Mouse (Mus musculus): ENCODE measurements around the gene Ptpro. TPM values are rescaled to one million over a fixed set of nuclear protein-coding genes. Genes with fewer than 3 reads are reported as not detected.

The Ptpro gene
- polyA plus RNA-seq, 1 experiment from 2014 or later: 10.4 TPM

GRCm38 (mm10) chr6:137410510-137410909 lies 158.4 kb downstream of the Ptpro start:
- H3K27ac ChIP-seq: no peak overlapping the region
- WGBS: 75% methylated on average over 3 of the region's 3 CpGs
- H3K27me3 ChIP-seq (ENCODE audit: insufficient read depth, poor library complexity, severe bottlenecking): no peaks in the 10 kb centered on the region
- H3K9me3 ChIP-seq: no peaks in the 10 kb centered on the region
- H3K4me3 ChIP-seq: no peak overlapping the region
- H3K4me1 ChIP-seq (replicated peaks): peaks cover 16% of the 10 kb centered on the region
- peaks cover 5% of the 10 kb centered on the region; the same call in 1 of the 2 replicates for H3K36me3 ChIP-seq
- DNase-seq (ENCODE audit: low spot score): no peak

GRCm38 (mm10) chr6:137411901-137412378 lies 159.8 kb downstream of the Ptpro start:
- Histone ChIP-seq H3K27me3 (ENCODE audit: insufficient read depth, poor library complexity, severe bottlenecking) (no peaks in the 10 kb centered on the region), H3K27ac (peak overlapping the region; percentile 40; the same call in 1 of the 2 replicates), H3K4me1 (replicated peaks) (peaks cover 16% of the 10 kb centered on the region), H3K36me3 (peaks cover 4% of the 10 kb centered on the region; the same call in 1 of the 2 replicates), H3K4me3 (no peak overlapping the region), H3K9me3 (no peaks in the 10 kb centered on the region)
- DNase-seq (ENCODE audit: low spot score): no peak
- 24% methylated on average over 2 of the region's 2 CpGs for WGBS

GRCm38 (mm10) chr6:137413045-137413444 lies 160.9 kb downstream of the Ptpro start:
- H3K36me3 ChIP-seq: no peaks in the 10 kb centered on the region
- H3K4me3 ChIP-seq: no peak overlapping the region
- no peaks in the 10 kb centered on the region for H3K9me3 ChIP-seq
- WGBS: 74% methylated on average over 2 of the region's 2 CpGs
- H3K27ac ChIP-seq: no peak overlapping the region
- no peak for DNase-seq (ENCODE audit: low spot score)
- H3K4me1 ChIP-seq (replicated peaks): peaks cover 16% of the 10 kb centered on the region
- no peaks in the 10 kb centered on the region for H3K27me3 ChIP-seq (ENCODE audit: insufficient read depth, poor library complexity, severe bottlenecking)

GRCm38 (mm10) chr6:137414531-137415405 lies 162.6 kb downstream of the Ptpro start:
- Histone ChIP-seq H3K27ac (no peak overlapping the region), H3K4me3 (no peak overlapping the region), H3K36me3 (no peaks in the 10 kb centered on the region), H3K9me3 (no peaks in the 10 kb centered on the region), H3K4me1 (replicated peaks) (peaks cover 16% of the 10 kb centered on the region), H3K27me3 (ENCODE audit: insufficient read depth, poor library complexity, severe bottlenecking) (no peaks in the 10 kb centered on the region)
- WGBS: 54% methylated on average over 13 of the region's 13 CpGs
- peak; percentile 48 for DNase-seq (ENCODE audit: low spot score)

GRCm38 (mm10) chr6:137422777-137423176 lies 170.7 kb downstream of the Ptpro start:
- no peaks in the 10 kb centered on the region for H3K27me3 ChIP-seq (ENCODE audit: insufficient read depth, poor library complexity, severe bottlenecking)
- H3K4me3 ChIP-seq: no peak overlapping the region
- H3K9me3 ChIP-seq: no peaks in the 10 kb centered on the region
- no peaks in the 10 kb centered on the region for H3K36me3 ChIP-seq
- DNase-seq (ENCODE audit: low spot score): no peak
- no peak overlapping the region for H3K27ac ChIP-seq
- no peaks in the 10 kb centered on the region for H3K4me1 ChIP-seq (replicated peaks)
- 93% methylated on average over 4 of the region's 4 CpGs for WGBS

- Histone ChIP-seq H3K27ac (no peak overlapping the region), H3K4me1 (replicated peaks) (no peaks in the 10 kb centered on the region), H3K36me3 (no peaks in the 10 kb centered on the region; the same call in 1 of the 2 replicates), H3K4me3 (no peak overlapping the region), H3K27me3 (ENCODE audit: insufficient read depth, poor library complexity, severe bottlenecking) (no peaks in the 10 kb centered on the region), H3K9me3 (0 out of 2 replicates have a peak, but pooled peaks cover 2% of the 10 kb centered on the region)
- DNase-seq (ENCODE audit: low spot score): no peak
- WGBS: 74% methylated on average over 10 of the region's 10 CpGs
Measured at GRCm38 (mm10) chr6:137423830-137424229, 171.7 kb downstream of the Ptpro start.

GRCm38 (mm10) chr6:137425500-137426432 lies 173.6 kb downstream of the Ptpro start:
- H3K9me3 ChIP-seq: 0 out of 2 replicates have a peak, but pooled peaks cover 3% of the 10 kb centered on the region
- DNase-seq (ENCODE audit: low spot score): no peak
- H3K4me1 ChIP-seq (replicated peaks): no peaks in the 10 kb centered on the region
- H3K27ac ChIP-seq: no peak overlapping the region
- H3K36me3 ChIP-seq: no peaks in the 10 kb centered on the region; the same call in 1 of the 2 replicates
- no peaks in the 10 kb centered on the region for H3K27me3 ChIP-seq (ENCODE audit: insufficient read depth, poor library complexity, severe bottlenecking)
- WGBS: 80% methylated on average over 14 of the region's 14 CpGs
- H3K4me3 ChIP-seq: no peak overlapping the region

- Histone ChIP-seq H3K9me3 (0 out of 2 replicates have a peak, but pooled peaks cover 3% of the 10 kb centered on the region), H3K36me3 (no peaks in the 10 kb centered on the region; the same call in 1 of the 2 replicates), H3K4me1 (replicated peaks) (peaks cover 24% of the 10 kb centered on the region), H3K4me3 (no peak overlapping the region), H3K27me3 (ENCODE audit: insufficient read depth, poor library complexity, severe bottlenecking) (peaks cover 5% of the 10 kb centered on the region), H3K27ac (peak overlapping the region; percentile 26; the same call in 1 of the 2 replicates)
- 65% methylated on average over 14 of the region's 14 CpGs for WGBS
- no peak for DNase-seq (ENCODE audit: low spot score)
Measured at GRCm38 (mm10) chr6:137433521-137434137, 181.5 kb downstream of the Ptpro start.

GRCm38 (mm10) chr6:137437486-137437885 lies 185.4 kb downstream of the Ptpro start:
- peaks cover 24% of the 10 kb centered on the region for H3K4me1 ChIP-seq (replicated peaks)
- DNase-seq (ENCODE audit: low spot score): no peak
- H3K27me3 ChIP-seq (ENCODE audit: insufficient read depth, poor library complexity, severe bottlenecking): peaks cover 5% of the 10 kb centered on the region
- H3K9me3 ChIP-seq: no peaks in the 10 kb centered on the region
- WGBS: 70% methylated on average over 4 of the region's 4 CpGs
- no peaks in the 10 kb centered on the region for H3K36me3 ChIP-seq
- H3K27ac ChIP-seq: peak overlapping the region; percentile 62
- no peak overlapping the region for H3K4me3 ChIP-seq

GRCm38 (mm10) chr6:137437902-137438580 lies 185.9 kb downstream of the Ptpro start:
- H3K36me3 ChIP-seq: peaks cover 5% of the 10 kb centered on the region; the same call in 1 of the 2 replicates
- peak; percentile 46 for DNase-seq (ENCODE audit: low spot score)
- H3K4me1 ChIP-seq (replicated peaks): peaks cover 24% of the 10 kb centered on the region
- 20% methylated on average over 16 of the region's 16 CpGs for WGBS
- no peaks in the 10 kb centered on the region for H3K9me3 ChIP-seq
- H3K4me3 ChIP-seq: peak overlapping the region; percentile 11; the same call in 1 of the 2 replicates
- H3K27me3 ChIP-seq (ENCODE audit: insufficient read depth, poor library complexity, severe bottlenecking): peaks cover 5% of the 10 kb centered on the region
- peak overlapping the region; percentile 62 for H3K27ac ChIP-seq

- WGBS: 84% methylated on average over 19 of the region's 19 CpGs
- no peak for DNase-seq (ENCODE audit: low spot score)
- Histone ChIP-seq H3K4me1 (replicated peaks) (peaks cover 17% of the 10 kb centered on the region), H3K36me3 (peaks cover 5% of the 10 kb centered on the region; the same call in 1 of the 2 replicates), H3K4me3 (no peak overlapping the region), H3K27ac (no peak overlapping the region), H3K27me3 (ENCODE audit: insufficient read depth, poor library complexity, severe bottlenecking) (peaks cover 5% of the 10 kb centered on the region), H3K9me3 (no peaks in the 10 kb centered on the region)
Measured at GRCm38 (mm10) chr6:137440559-137441486, 188.7 kb downstream of the Ptpro start.

All from hindbrain, embryonic 10.5 days (tissue).